Mouse (Mus musculus): Measurements from ENCODE around the gene Ttc29. TPM values are rescaled to one million over a fixed set of nuclear protein-coding genes. Genes with fewer than 3 reads are reported as not detected.

Ttc29 gene
- total RNA-seq, 2 experiments from 2014 or later = not detected

Other genes with a start within 250 kb of the Ttc29 start
- gene Pou4f2, start 223.3 kb downstream of the Ttc29 start, total RNA-seq (2015) = not detected in 2 replicates
- gene Pou4f2, start 223.3 kb downstream of the Ttc29 start, total RNA-seq (2017) = not detected in 2 replicates